Mouse (Mus musculus) telencephalon, adult 2 months (tissue): ENCODE measurements around the gene Lrrc29.

Experiments used
- DNase-seq: peaks from one replicate; pipeline ENCODE4 v3.0.0-alpha.2; 2011; ENCODE audit warnings: low read depth, low spot score

The Lrrc29 gene

GRCm38 (mm10) chr8:105266775-105267174 lies 59.3 kb downstream of the Lrrc29 start:
- no peak for DNase-seq

- DNase-seq = no peak
Observed at GRCm38 (mm10) chr8:105265128-105265527, 61.0 kb downstream of the Lrrc29 start.

- no peak for DNase-seq
Observed at GRCm38 (mm10) chr8:105264024-105264982, 61.8 kb downstream of the Lrrc29 start, which contains the start of the genes Tradd and Fbxl8. TSS of gene Tradd (minus strand) at chr8:105264609. TSS of gene Fbxl8 (plus strand) at chr8:105264648.

- no peak for DNase-seq
Observed at GRCm38 (mm10) chr8:105263244-105263912, 62.7 kb downstream of the Lrrc29 start.
